Mouse (Mus musculus): ENCODE measurements around the gene Rpl23. TPM values are rescaled to one million over a fixed set of nuclear protein-coding genes. Genes with fewer than 3 reads are reported as not detected.

The Rpl23 gene
- polyA plus RNA-seq, 1 experiment from 2014 or later: 314 TPM

GRCm38 (mm10) chr11:97806613-97806964, 24.4 kb upstream of the Rpl23 start:
- Histone ChIP-seq H3K4me1 (peaks cover 93% of the 10 kb centered on the region), H3K9me3 (replicated peaks) (no peaks in the 10 kb centered on the region), H3K4me3 (replicated peaks) (no peak overlapping the region), H3K27me3 (replicated peaks) (no peaks in the 10 kb centered on the region), H3K4me2 (peak overlapping the region; percentile 40), H3K36me3 (peaks cover 24% of the 10 kb centered on the region), H3K9ac (replicated peaks) (0 out of 2 replicates have a peak overlapping the region, but pooled peaks have one; percentile 26), H3K27ac (replicated peaks) (peak overlapping the region; percentile 79)
- no peak for ATAC-seq (ENCODE audit: low FRiP score)
- 62% methylated on average over 7 of the region's 7 CpGs for WGBS

DNA sequence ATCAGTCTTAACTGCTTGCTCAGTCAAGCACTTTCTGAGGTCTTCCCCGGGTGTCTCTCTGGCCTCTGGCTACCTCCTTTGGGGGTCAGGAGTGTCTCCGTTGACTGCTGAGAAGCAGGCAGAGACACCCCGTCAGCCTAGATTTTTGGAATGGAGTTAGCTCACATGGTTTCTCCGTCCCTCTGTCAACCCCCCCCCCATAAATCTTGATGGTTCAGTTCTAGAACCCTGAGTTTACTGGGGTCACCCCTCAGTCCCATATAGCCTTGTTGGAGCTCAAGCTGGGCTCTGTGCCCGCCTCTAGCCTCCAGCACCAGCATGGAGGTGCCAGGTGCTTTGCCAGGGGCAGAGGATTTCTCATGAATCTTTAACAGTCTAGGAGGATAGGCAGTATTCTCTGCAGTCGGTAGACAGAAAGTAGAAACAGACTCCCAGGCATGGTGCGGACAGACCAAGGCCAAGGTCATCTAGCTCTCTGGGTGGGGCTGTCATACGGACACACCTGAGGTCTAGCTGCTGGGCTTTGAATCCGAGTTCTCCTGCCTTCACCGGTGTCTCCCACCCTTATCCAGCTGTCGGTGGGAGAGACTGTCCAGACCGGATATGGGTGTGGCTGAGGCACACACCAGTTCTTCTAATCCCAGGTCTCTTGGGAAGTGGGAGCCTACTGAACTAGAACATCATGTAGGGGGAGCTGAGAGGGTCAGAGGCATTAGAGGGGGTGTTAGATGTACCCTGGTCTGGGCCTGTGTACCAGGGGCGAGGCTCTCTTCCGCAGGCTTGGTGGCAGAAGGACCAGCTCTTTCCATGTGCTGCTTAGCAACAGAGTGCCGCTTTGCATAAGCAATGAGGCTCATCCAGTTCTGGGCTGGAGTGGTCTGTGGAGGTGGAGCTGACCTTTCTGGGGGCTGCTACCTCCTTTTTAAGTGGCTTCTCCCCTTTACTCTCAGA, 23.7 kb upstream of the Rpl23 start:
- Histone ChIP-seq H3K27me3 (replicated peaks) (no peaks in the 10 kb centered on the region), H3K36me3 (peaks cover 24% of the 10 kb centered on the region), H3K9ac (replicated peaks) (0 out of 2 replicates have a peak overlapping the region, but pooled peaks have one; percentile 26), H3K9me3 (replicated peaks) (no peaks in the 10 kb centered on the region), H3K4me2 (peak overlapping the region; percentile 40), H3K27ac (replicated peaks) (peak overlapping the region; percentile 79), H3K4me3 (replicated peaks) (no peak overlapping the region), H3K4me1 (peaks cover 93% of the 10 kb centered on the region)
- ATAC-seq (ENCODE audit: low FRiP score): peak; percentile 58; the same call in 1 of the 2 replicates
- 30% methylated on average over 15 of the region's 15 CpGs for WGBS

GRCm38 (mm10) chr11:97804841-97805661, 22.8 kb upstream of the Rpl23 start:
- Histone ChIP-seq H3K9ac (replicated peaks) (peak overlapping the region; percentile 14; the same call in 1 of the 2 replicates), H3K36me3 (peaks cover 24% of the 10 kb centered on the region), H3K27ac (replicated peaks) (peak overlapping the region; percentile 79), H3K27me3 (replicated peaks) (no peaks in the 10 kb centered on the region), H3K4me2 (peak overlapping the region; percentile 40), H3K4me3 (replicated peaks) (no peak overlapping the region), H3K9me3 (replicated peaks) (no peaks in the 10 kb centered on the region), H3K4me1 (peaks cover 90% of the 10 kb centered on the region)
- ATAC-seq (ENCODE audit: low FRiP score): no peak
- WGBS: 27% methylated on average over 9 of the region's 9 CpGs

GRCm38 (mm10) chr11:97803847-97804246, 21.6 kb upstream of the Rpl23 start:
- Histone ChIP-seq H3K9me3 (replicated peaks) (no peaks in the 10 kb centered on the region), H3K36me3 (peaks cover 18% of the 10 kb centered on the region), H3K4me2 (0 out of 2 replicates have a peak overlapping the region, but pooled peaks have one; percentile 4), H3K9ac (replicated peaks) (no peak overlapping the region), H3K4me1 (peaks cover 78% of the 10 kb centered on the region), H3K27me3 (replicated peaks) (no peaks in the 10 kb centered on the region), H3K4me3 (replicated peaks) (no peak overlapping the region), H3K27ac (replicated peaks) (no peak overlapping the region)
- no peak for ATAC-seq (ENCODE audit: low FRiP score)
- WGBS: 84% methylated on average over 5 of the region's 5 CpGs

GRCm38 (mm10) chr11:97802495-97802894, 20.3 kb upstream of the Rpl23 start:
- 0 out of 2 replicates have a peak overlapping the region, but pooled peaks have one; percentile 2 for H3K27ac ChIP-seq (replicated peaks)
- H3K4me1 ChIP-seq: peaks cover 76% of the 10 kb centered on the region

DNA sequence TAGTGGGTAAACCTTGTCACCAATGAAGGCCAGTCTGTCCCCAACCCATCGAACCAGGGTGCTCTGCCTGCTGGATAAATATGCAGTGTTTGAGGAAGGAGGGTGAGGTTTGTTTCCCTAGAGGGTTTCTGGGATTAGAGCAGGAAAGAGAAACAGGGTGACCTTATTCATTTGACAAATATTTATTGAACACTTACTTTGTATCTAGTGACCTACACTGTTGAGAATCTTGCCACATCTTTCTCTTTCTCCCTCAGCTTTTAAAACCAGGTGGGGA, 19.9 kb upstream of the Rpl23 start:
- H3K27me3 ChIP-seq (replicated peaks): no peaks in the 10 kb centered on the region
- no peaks in the 10 kb centered on the region for H3K9me3 ChIP-seq (replicated peaks)
- 0 out of 2 replicates have a peak overlapping the region, but pooled peaks have one; percentile 98 for H3K27ac ChIP-seq (replicated peaks)
- H3K36me3 ChIP-seq: peaks cover 4% of the 10 kb centered on the region
- H3K9ac ChIP-seq (replicated peaks): peak overlapping the region; percentile 96; the same call in 1 of the 2 replicates
- peaks cover 74% of the 10 kb centered on the region for H3K4me1 ChIP-seq
- H3K4me3 ChIP-seq (replicated peaks): peak overlapping the region; percentile 96; the same call in 1 of the 2 replicates
- 50% methylated on average over 1 of the region's 1 CpGs for WGBS
- peak overlapping the region; percentile 63 for H3K4me2 ChIP-seq
- no peak for ATAC-seq (ENCODE audit: low FRiP score)

More at GRCm38 (mm10) chr11:97802495-97802894, 20.3 kb upstream of the Rpl23 start:
- Histone ChIP-seq H3K27me3 (replicated peaks) (no peaks in the 10 kb centered on the region), H3K36me3 (peaks cover 6% of the 10 kb centered on the region), H3K4me2 (peak overlapping the region; percentile 63), H3K4me3 (replicated peaks) (no peak overlapping the region), H3K9me3 (replicated peaks) (no peaks in the 10 kb centered on the region), H3K9ac (replicated peaks) (peak overlapping the region; percentile 96; the same call in 1 of the 2 replicates)
- WGBS: 46% methylated on average over 6 of the region's 6 CpGs
- no peak for ATAC-seq (ENCODE audit: low FRiP score)

GRCm38 (mm10) chr11:97801409-97802193, 19.4 kb upstream of the Rpl23 start:
- Histone ChIP-seq H3K4me3 (replicated peaks) (peak overlapping the region; percentile 96), H3K27me3 (replicated peaks) (no peaks in the 10 kb centered on the region), H3K9ac (replicated peaks) (peak overlapping the region; percentile 96), H3K4me1 (peaks cover 69% of the 10 kb centered on the region), H3K36me3 (no peaks in the 10 kb centered on the region), H3K9me3 (replicated peaks) (no peaks in the 10 kb centered on the region), H3K4me2 (peak overlapping the region; percentile 63), H3K27ac (replicated peaks) (peak overlapping the region; percentile 98)
- 23% methylated on average over 8 of the region's 8 CpGs for WGBS
- no peak for ATAC-seq (ENCODE audit: low FRiP score)

GRCm38 (mm10) chr11:97800691-97801408, 18.6 kb upstream of the Rpl23 start:
- 7% methylated on average over 17 of the region's 17 CpGs for WGBS
- ATAC-seq (ENCODE audit: low FRiP score): no peak
- peaks cover 61% of the 10 kb centered on the region for H3K4me1 ChIP-seq

DNA sequence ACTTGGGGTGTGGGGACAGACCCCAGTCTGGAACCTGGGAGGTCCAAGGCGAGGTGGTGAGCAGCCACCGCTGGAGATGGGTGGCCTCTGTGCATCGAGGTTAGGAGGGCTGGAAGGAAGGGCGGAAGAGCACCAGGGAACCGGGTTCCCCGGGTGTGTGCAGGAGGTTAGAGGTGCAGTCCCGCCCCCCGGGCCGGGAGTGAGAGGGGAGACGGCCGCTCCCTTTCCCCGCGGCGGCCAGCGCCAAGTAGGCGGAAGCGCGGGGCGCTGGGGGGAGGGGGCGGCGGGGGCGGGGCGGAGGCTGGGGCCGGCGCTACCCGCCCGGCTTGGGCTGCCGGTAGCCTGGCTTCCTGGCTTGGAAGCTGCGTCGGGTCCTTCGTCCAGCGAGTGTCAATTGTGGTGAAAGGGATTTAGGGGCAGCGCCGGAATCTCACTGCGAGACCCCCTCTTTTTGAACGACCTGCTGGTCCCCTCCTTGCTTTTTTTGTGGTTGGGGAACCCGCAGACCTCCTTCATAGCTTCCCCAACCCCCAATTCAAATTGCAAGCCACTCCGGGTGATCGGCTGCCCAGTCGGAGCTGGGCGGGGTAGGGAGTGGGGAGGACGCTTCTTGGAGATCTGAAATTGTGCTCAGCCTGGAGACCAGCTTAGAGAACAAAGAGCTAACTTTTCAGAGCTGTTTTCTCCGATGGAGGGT, 17.9 kb upstream of the Rpl23 start:
- H3K9me3 ChIP-seq (replicated peaks): no peaks in the 10 kb centered on the region
- no peaks in the 10 kb centered on the region for H3K36me3 ChIP-seq
- under 1% methylated on average over 38 of the region's 43 CpGs for WGBS
- H3K4me2 ChIP-seq: peak overlapping the region; percentile 63
- peak; percentile 60 for ATAC-seq (ENCODE audit: low FRiP score)
- peak overlapping the region; percentile 96 for H3K9ac ChIP-seq (replicated peaks)
- H3K27ac ChIP-seq (replicated peaks): peak overlapping the region; percentile 98
- no peaks in the 10 kb centered on the region for H3K27me3 ChIP-seq (replicated peaks)
- H3K4me1 ChIP-seq: peaks cover 54% of the 10 kb centered on the region
- peak overlapping the region; percentile 96 for H3K4me3 ChIP-seq (replicated peaks)

More at GRCm38 (mm10) chr11:97800691-97801408, 18.6 kb upstream of the Rpl23 start:
- Histone ChIP-seq H3K36me3 (no peaks in the 10 kb centered on the region), H3K4me3 (replicated peaks) (peak overlapping the region; percentile 96), H3K4me2 (peak overlapping the region; percentile 63), H3K27me3 (replicated peaks) (no peaks in the 10 kb centered on the region), H3K9me3 (replicated peaks) (no peaks in the 10 kb centered on the region), H3K27ac (replicated peaks) (peak overlapping the region; percentile 98), H3K9ac (replicated peaks) (peak overlapping the region; percentile 96)
